ENCODE assay signal across 1 mouse cellular context in the genomic region with DNA sequence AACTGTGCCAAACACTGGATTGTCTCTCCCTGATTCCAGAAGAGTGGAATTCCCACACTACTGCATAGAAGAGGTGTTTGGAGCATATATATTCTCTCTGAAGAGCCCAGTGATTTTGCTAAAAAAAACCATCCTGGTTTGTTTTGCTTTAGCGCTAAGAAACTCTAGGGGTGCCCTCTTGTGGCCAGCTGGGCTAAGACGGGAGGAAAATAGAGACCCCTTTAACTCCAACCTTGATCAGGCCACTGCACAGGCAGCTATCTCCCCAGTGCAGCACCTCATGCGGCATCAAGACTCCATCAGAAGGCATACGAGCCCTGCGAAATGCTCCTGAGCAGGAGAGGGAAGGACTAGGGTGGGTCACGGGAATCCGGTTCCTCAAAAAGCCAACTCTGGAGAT.
TF ChIP-seq lines count a peak whose summit lies in the region.

No protein-coding gene starts in this region.

TF ChIP-seq in MEL, 35 proteins besides CTCF, POLR2A, EP300 and RAD21 (continued from another document):
- TF ChIP-seq SMC3 (IDR thresholded peaks at IDR 0.05; ENCODE audit: low read depth, low read length) (peak; percentile 87), TBP (IDR thresholded peaks at IDR 0.05; ENCODE audit: low read depth, low read length) (no peak), NELFE (IDR thresholded peaks at IDR 0.05; ENCODE audit: low read depth, low read length) (no peak), GATA1 (IDR thresholded peaks at IDR 0.05; ENCODE audit: low read depth, low read length) (no peak), ZNF384 (IDR thresholded peaks at IDR 0.05; ENCODE audit: low read depth, low read length) (peak; percentile 94), MXI1 (IDR thresholded peaks at IDR 0.05; ENCODE audit: low read depth, low read length) (0 out of 2 replicates have a peak, but pooled peaks have one; percentile 21)
